Mouse (Mus musculus) spleen, adult 18-20 months (tissue): Measurements from ENCODE around the gene Klhdc1.

ENCODE experiments used
- DNase-seq, 2 experiments: peaks; one replicate each; pipeline ENCODE4 v3.0.0; 2022; ENCODE audit warnings: mixed read lengths in 2 of 2

Gene Klhdc1

DNA sequence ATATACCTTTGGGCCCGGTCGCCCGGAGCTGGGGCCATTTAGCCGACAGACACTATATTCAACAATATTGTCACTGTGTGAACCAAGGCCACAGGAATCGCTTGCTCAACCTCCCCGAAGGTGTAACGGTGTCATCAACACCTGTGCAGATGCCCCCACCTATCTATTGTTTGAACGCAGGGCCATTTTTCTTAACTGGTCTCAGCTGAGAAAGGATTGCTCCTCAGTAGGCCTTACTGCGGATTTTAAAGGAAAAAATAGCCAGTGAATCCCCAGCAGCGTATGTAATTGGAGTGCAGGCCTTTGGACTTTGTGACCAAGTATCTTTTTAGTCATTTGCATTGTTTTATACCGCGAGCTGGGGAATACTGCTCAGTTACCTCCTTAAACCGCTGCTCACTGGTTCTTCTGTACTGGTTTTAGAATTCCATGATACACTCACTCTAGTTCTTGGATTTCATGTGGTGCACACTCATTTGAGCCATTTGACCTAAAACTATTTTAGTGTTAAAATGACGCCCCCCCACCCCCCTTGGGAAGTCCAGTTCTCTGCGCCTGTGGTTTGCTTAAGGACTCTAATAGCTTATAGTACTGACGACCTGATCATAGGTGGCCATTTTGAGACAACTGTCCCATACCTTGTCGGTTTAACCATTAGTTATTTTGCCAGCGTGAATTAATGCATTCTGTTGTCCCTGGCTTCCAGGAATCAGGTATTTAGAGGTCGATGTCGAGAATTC is 56.6 kb downstream of the Klhdc1 start:
- no peak for DNase-seq

DNA sequence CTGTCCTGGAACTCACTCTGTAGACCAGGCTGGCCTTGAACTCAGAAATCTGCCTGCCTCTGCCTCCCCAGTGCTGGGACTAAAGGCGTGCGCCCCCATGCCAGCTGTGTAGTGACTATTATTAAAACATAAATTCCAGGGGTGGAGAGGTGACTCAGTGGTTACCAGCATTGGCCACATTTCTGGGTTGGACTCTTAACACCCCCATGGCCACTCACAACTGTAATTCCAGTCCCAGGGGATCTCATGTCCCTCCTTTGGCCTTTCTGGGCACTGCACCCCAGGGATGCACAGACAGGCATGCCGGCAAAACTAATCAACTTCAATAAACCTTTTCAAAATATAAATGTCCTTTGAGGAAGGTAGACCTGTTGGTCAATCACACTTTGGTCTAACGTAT is 57.3 kb downstream of the Klhdc1 start:
- no peak for DNase-seq

DNA sequence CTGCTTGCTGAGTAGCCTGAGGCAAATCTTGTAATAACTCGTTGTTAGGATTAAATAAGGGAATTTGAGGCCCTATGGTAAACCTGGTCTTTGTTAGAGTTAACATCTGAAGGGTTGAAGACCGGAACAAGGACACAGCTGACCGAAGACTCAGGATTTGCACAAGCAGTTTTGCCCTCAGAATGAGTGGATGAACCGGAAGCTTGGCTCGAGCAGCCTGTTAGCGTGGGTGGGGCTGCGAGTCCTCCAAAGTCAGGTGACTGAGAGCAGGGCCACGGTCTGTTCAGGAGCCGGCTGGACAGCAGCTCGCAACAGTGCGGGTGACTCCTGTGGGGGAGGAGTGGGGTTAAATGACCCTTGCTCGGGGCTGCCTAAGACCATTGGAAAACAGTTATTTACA is 58.3 kb downstream of the Klhdc1 start:
- no peak for DNase-seq

DNA sequence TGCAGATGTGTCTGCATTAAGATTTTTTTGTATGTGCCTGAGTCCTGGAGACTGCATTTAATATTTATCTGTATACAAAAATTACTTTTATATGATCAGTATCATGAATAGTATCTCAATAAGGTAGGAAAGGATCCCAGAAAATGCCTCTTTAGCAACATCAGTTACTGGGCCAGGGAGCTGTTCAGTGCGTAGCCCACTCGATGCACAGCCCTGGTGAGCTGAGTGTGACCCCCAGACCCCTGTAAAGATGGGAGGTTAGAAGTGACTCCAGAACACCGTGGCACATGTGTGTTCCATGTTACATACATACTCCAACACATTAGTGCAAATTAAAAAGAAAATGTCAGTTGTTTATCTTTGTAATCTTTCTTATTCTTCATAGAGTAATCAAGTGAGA is 58.9 kb downstream of the Klhdc1 start:
- DNase-seq: no peak

DNA sequence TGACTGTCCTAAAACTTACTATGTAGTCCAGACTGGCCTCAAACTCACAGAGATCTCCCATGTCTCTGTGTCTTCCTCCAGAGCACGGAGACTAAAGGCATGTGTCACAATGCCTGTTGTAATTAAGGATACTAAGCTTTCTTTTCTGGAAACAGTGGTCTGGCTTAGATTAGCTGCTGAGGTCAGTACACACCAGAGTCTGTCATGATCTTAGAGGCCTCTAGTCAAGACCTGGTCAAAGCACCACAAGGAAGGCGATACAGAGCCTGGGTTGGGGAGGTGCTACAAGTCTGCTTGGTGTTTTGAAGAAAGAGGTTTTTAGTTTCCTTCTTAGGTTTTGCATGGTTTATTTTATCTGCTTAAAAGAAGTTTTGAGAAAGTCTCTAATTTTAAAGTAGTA is 59.4 kb downstream of the Klhdc1 start:
- DNase-seq: no peak

DNA sequence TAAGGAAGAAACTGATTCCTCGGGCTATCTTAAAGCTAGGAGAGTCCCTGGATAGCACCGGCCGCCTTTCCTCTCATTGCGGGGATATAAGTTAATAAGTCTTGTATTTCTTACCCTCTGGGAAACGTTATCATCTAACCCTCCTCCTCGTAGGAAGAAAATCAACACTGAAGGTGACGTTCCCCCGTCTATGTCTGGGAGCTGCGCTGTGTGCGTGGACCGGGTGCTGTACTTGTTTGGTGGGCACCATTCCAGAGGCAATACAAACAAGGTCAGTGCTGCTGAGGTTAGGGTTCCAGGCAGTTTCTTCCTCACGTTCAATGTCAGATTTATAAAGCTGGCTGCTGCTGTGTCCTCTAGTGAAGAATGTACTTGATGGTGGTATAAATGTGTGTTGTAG is 61.2 kb downstream of the Klhdc1 start:
- no peak for DNase-seq

DNA sequence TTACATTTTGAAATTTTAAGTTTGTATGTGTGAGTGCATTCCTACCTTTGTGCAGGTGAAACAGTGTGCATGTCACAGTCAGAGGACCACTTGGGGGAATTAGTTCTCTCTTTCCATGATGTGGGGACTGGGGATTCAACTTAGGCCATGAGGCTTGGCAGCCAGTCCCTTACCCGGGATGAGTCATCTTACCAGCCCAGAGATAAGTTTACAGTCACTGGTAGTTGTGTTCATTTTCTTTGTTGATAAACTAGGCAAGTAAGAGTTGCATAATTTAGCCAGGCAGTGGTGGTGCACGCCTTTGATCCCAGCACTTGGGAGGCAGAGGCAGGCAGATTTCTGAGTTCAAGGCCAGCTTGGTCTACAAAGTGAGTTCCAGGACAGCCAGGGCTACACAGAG is 63.1 kb downstream of the Klhdc1 start:
- DNase-seq: no peak

DNA sequence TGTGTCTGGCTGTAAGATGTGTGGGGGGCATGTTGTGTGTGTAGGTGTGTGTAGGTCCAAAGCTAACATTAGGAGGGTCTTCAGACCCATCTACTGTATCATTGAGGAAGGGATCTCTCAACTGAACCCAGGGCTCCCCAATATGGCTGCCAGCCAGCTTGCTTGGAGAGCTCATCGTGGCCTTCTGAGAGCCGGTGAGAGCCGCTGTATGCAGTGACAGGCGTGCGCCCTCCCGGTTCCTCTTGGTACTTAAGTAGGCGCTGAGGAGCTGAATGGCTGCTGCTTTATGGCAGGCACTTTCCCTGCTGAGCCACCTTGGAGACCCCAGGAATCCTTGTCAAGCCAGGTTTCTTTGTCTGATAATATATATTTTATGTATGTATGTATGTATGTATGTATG is 65.4 kb downstream of the Klhdc1 start:
- DNase-seq: no peak

DNA sequence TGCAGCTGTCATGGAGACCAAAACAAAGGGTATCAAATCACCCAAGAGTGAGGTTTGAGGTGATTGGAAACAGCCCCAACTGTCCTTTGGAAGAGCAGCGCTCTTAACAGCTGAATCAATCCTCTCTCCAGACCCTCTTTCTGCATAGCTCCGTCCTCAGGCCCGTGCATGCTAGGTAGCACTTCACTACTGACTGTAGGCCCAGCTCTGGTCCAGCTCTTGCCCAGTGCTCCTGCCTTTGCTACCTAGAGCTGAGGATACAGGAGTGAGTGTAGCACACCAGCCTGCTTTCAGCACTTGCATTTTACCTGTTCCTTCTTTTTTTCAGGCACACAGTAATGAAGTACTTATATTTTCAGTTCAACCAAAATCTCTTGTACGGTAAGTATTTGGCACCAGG is 68.7 kb downstream of the Klhdc1 start:
- DNase-seq: no peak

DNA sequence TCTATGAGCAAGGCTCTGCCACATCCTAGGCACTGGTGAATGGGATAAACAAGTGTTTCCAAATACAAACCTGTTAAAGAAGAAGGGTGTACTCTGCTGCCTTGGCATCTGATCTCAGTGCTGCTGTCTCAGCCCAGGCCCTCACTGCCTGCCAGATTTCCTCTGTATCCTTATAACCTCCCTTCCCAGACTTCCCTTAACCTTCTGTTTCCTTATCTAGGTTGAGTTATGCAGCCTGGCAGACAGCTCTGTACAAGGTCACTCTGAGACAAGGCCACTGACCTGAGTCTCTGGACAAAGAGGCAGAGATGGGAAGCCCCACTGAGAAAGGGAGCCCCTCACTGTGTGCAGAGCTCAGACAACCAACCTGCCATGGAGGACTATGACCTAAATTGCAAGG is 77.5 kb downstream of the Klhdc1 start:
- no peak for DNase-seq

DNA sequence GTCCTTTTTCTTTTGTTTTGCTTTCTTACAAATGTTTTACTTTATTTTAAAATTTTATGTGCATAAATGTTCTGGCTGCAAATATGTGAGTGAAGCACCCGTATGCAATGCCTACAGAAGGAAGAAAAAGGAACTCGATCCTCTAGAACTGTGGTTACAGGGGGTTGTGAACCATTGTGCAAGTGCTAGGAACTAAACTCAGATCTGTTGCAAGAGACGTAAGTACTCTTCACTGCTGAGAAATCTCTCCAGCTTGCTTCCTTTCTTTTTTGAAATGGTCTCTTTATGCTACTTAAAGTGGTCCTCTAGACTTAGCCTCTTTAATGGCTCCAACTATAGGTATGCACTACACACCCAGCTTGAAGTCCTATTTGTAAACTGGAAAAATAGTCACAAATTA is 90.2 kb downstream of the Klhdc1 start:
- DNase-seq: no peak

DNA sequence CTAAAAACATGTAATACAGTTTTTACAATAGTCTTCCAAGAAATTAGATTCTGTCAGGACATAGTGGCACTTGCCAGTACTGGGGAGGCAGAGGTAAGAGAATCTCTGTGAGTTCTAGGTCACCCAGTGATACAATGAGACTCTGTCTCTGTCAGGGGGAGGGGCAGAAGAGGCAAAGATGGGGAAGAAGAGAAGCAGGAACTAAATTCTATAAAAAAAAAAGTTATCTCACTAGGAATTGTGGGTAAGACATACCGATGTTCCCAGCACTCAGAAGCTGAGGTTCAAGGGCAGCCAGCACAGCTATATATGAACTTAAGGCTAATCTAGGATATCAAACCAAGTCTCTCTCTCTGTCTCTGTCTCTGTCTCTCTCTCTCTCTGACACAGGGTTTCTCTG is 91.2 kb downstream of the Klhdc1 start:
- no peak for DNase-seq

DNA sequence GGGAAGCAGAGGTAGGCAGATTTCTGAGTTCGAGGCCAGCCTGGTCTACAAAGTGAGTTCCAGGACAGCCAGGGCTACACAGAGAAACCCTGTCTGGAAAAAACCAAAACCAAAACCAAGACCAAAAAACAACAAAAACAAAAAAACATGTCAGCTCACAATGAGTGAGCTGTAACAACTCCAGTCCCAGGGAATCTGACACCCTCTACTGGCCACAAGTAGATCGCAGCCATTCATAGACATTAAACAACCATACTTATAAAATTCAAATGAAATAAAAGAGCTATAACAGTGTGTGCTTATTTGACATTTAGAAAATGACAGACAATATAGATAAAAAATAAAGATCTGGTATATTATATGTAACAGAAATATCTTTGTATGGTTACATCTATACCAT is 92.6 kb downstream of the Klhdc1 start:
- peak in 1 of 2 experiments; percentile 31 for DNase-seq
